Mouse (Mus musculus) spleen, adult 2 months (tissue): Measurements from ENCODE around the gene Rnf223. TPM values are rescaled to one million over a fixed set of nuclear protein-coding genes. Genes with fewer than 3 reads are reported as not detected.

Experiments
- DNase-seq, 2 experiments: peaks; one replicate each; pipeline versions ENCODE4 v3.0.0 to v3.0.0-alpha.2; 2012 to 2021; ENCODE audit warnings: low spot score in 2 of 2, low read depth in 1 of 2
- H3K27ac ChIP-seq: fragments of 200-500 bp; 2 replicates; pipeline ENCODE4 v1.5.1; 2012; ENCODE audit warnings: low read length, inconsistent platforms; ENCODE audit not compliant: insufficient read depth
- H3K27me3 ChIP-seq: fragments of 200-500 bp; 2 replicates; pipeline ENCODE4 v1.6.1; 2012; ENCODE audit warnings: mild to moderate bottlenecking, moderate library complexity, low read length, inconsistent platforms; ENCODE audit not compliant: control insufficient read depth, insufficient read depth
- H3K36me3 ChIP-seq: fragments of 200-500 bp; 2 replicates; pipeline ENCODE4 v1.6.1; 2012; ENCODE audit warnings: mild to moderate bottlenecking, low read length, inconsistent platforms; ENCODE audit not compliant: control insufficient read depth, insufficient read depth
- H3K4me1 ChIP-seq: fragments of 200-500 bp; 2 replicates; pipeline ENCODE4 v1.6.1; 2011; ENCODE audit warnings: inconsistent platforms; ENCODE audit not compliant: control insufficient read depth, insufficient read depth, insufficient read length
- H3K4me3 ChIP-seq: fragments of 200-500 bp; 2 replicates; pipeline ENCODE4 v1.5.1; 2011; ENCODE audit warnings: mild to moderate bottlenecking, inconsistent platforms; ENCODE audit not compliant: insufficient read depth, insufficient read length; ENCODE audit errors: extremely low read depth
- CTCF ChIP-seq: fragments of 200-500 bp; IDR thresholded peaks from 2 replicates; pipeline ENCODE4 v1.5.1; 2011; ENCODE audit warnings: mild to moderate bottlenecking, inconsistent platforms; ENCODE audit not compliant: insufficient read depth, insufficient read length, insufficient replicate concordance; ENCODE audit errors: extremely low read depth
- POLR2A ChIP-seq: fragments of 200-500 bp; IDR thresholded peaks from 2 replicates; pipeline ENCODE4 v1.6.1; 2011; ENCODE audit warnings: low read depth, low read length, inconsistent platforms
- WGBS: fragments of 180-500 bp; shearing (Covaris S2); methylation state at CpG from one replicate; pipeline ENCODE4 v1.1.7; 2018; 5-methylcytosine and 5-hydroxymethylcytosine counted together
- polyA plus RNA-seq: library from polyadenylated mRNA; depleted of rRNA; stranded (reverse); fragments of >200 nt; gene quantifications from 2 replicates; pipeline ENCODE4 v1.2.3, GENCODE M21; 2012; rRNA removed

Gene Rnf223
- 0.55 and 0.67 TPM in 2 replicates for polyA plus RNA-seq

DNA sequence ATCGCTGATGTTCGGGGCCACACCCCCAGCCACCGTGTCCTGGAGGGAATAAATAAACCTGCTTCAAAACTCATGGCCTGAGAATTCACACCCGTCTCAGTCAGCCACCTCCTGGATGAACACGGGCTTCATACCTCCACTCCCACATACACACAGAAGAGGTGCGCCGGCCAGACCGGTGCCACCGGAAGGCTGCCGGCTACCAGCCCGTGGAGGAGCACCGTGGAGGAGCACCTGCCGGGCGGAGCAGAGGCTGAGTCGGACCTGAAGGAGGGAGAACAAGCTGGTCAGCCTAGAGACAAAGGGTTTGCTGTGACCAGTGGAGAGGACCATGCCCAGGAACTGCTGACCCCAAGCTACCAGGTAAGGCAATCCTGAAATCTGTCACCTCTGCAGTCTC lies at the start of gene Rnf223:
Rnf223 (plus strand) TSS at position 78 of the 400 bp plus-strand sequence.
- Histone ChIP-seq H3K27me3 (no peaks in the 10 kb centered on the region), H3K36me3 (no peaks in the 10 kb centered on the region), H3K4me1 (no peaks in the 10 kb centered on the region), H3K4me3 (no peak within 1 kb of the TSS), H3K27ac (no peak within 1 kb of the TSS)
- TF ChIP-seq POLR2A (no peak), CTCF (no peak)
- WGBS: 88% methylated on average over 15 of the region's 15 CpGs
- no peak for DNase-seq

DNA sequence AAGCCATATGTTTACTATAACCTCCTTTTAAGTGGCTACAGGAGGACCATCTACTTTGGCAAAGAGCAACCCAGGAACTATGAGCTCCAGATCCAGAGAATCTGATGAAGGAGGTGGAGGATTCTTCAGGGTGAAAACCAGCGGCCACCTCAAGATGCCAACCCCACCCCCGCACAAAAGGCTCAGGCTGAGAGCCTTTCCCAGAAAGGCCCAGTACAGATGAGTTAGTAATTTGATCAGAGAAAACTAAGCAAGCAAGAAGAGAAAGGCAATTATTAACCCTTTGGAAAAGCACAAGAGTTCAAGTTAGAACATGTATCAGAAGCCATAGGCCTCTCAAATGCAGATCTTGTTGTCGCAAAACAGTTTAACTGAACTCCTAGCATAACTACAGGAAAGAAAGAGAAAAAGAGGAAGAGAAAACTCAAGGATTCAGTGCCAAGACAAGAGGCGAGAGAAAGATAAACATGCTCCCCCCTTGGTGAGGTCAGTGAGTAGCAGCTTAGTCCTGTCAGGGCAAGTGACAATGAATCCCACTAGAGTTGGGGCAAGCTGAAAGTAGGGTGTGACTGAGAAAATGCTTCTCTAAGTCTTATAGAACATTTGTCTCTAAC lies 47.6 kb upstream of the Rnf223 start:
- no peak for DNase-seq
- Histone ChIP-seq H3K36me3 (no peaks in the 10 kb centered on the region), H3K4me1 (peaks cover 9% of the 10 kb centered on the region), H3K27me3 (no peaks in the 10 kb centered on the region), H3K27ac (no peak overlapping the region), H3K4me3 (no peak overlapping the region)
- 68% methylated on average over 4 of the region's 4 CpGs for WGBS
- TF ChIP-seq POLR2A (no peak), CTCF (no peak)

DNA sequence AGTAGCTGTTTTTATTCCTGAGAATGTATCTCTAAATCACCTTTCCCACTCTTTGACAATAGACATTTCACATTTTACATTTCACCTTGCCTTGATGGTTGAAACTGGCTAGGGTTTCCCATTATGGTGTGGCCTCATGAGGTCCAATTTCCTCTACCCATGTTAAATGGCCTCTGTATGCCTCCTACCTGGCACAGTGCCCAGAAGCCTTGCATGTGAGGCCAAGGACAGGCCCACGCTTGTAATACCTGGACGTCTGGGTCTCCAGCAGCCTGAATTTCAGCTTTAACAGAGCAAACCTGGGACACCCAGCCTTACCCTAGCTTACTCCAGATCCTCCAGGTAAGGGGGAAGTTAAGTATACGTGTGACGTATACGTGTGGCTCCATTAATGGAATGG lies 47.0 kb upstream of the Rnf223 start:
- H3K36me3 ChIP-seq: no peaks in the 10 kb centered on the region
- no peak overlapping the region for H3K4me3 ChIP-seq
- no peak overlapping the region for H3K27ac ChIP-seq
- 81% methylated on average over 5 of the region's 5 CpGs for WGBS
- no peaks in the 10 kb centered on the region for H3K27me3 ChIP-seq
- DNase-seq: no peak
- TF ChIP-seq POLR2A (no peak), CTCF (no peak)
- peaks cover 6% of the 10 kb centered on the region; the same call in 1 of the 2 replicates for H3K4me1 ChIP-seq

DNA sequence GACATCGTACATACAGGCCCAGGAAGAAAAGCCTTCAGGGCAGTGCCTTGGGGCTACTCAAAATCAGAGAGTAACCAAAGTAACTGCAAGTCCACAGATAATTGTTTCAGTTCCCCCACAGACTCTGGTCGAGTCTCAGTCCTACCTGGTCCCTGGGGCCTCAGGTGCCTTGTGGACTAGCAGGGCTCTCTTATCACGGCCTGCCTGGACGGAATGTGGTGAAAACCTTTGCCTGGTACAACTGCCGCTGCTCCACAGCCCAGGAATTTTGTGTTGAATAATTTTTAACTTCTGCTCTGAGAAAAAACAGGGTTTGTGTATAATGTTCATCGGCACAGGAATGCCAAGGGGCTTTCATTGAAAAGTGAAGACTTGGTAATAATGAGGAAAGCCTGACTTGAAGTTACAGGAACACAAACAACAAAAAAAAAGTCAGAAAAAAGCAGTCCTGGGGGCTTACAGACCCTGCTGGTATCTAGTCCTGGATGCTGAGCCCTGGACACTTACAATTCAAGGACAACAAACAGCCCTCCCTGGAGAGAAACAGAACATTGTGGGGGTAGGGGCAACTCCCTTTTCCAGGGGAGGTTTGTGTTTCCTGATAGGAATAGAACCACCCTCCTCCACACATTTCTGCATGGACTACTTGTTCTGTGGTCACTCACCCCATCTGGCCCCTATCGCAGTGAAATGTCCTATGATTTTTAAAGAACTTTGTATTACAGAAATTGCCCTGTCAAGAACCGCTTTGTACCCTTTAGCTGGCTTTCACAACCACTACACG lies 46.0 kb upstream of the Rnf223 start:
- no peak overlapping the region for H3K4me3 ChIP-seq
- H3K27ac ChIP-seq: no peak overlapping the region
- H3K36me3 ChIP-seq: no peaks in the 10 kb centered on the region
- no peak for DNase-seq
- no peaks in the 10 kb centered on the region for H3K27me3 ChIP-seq
- WGBS: 82% methylated on average over 9 of the region's 9 CpGs
- H3K4me1 ChIP-seq: peaks cover 6% of the 10 kb centered on the region; the same call in 1 of the 2 replicates
- no peak for TF ChIP-seq POLR2A
- TF ChIP-seq CTCF: no peak

DNA sequence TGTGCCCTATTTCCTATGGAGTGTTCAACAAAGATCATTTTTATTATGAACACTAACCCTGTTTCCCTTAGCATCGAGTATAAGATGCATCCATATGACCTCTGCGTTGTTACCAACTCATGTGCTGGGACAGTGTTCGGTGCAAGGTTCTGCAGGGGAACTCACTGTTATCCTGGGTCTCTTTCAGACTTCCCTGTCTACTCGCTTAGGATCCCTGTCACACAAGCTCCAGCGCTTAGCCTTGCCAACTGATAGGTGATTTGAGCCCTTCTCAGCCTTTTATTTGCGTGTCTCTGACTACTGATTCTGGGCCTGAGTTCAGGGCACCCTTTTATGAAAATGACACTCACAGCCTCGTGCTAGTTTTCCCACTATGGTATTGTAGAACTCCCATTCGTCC lies 45.1 kb upstream of the Rnf223 start:
- no peaks in the 10 kb centered on the region for H3K36me3 ChIP-seq
- H3K4me1 ChIP-seq: peaks cover 6% of the 10 kb centered on the region; the same call in 1 of the 2 replicates
- TF ChIP-seq CTCF (no peak), POLR2A (no peak)
- H3K27ac ChIP-seq: no peak overlapping the region
- H3K4me3 ChIP-seq: no peak overlapping the region
- no peaks in the 10 kb centered on the region for H3K27me3 ChIP-seq
- WGBS: 89% methylated on average over 8 of the region's 8 CpGs
- DNase-seq: no peak

DNA sequence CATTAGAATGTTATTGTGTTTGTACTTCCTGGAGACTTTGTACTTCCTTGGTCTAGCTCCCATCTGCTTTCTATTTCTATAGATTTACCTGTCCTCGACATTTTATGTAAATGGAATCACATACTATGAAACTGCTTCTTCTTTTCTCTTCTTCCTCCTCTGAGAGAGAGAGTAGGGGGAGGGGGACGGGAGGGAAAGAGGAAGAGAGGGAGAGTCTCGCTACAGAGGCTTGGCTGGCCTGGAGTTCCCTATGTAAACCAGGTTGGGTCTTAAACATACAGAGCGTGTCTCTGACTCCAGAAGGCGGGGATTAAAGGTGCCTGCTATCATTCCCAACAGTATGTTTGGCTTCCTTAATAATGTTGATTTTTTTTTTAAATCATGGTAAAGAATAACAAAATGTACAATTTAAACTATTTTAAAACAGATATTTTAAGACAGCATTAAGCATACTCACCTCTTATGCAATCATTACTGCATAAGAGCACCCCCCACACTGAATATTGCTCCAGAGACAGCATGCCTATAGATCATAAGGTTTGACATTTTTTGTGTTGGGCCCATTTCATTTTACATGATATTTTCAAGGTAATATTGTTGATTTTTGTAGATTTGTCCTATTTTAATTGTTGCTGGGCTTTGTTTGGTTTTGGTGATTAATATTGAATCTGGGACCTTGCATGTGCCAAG lies 42.8 kb upstream of the Rnf223 start:
- WGBS: 19% methylated on average over 5 of the region's 5 CpGs

More for the DNA sequence above, 42.8 kb upstream of the Rnf223 start:
- no peak for TF ChIP-seq POLR2A
- no peak for TF ChIP-seq CTCF
- peak in 1 of 2 experiments; percentile 40 for DNase-seq
- Histone ChIP-seq H3K4me3 (no peak overlapping the region), H3K27me3 (no peaks in the 10 kb centered on the region), H3K4me1 (peaks cover 6% of the 10 kb centered on the region; the same call in 1 of the 2 replicates), H3K27ac (no peak overlapping the region), H3K36me3 (no peaks in the 10 kb centered on the region)
